Mouse (Mus musculus) ES-E14 (cell line): ENCODE results near the gene Zbed6.

ENCODE experiments used
- CHD2 ChIP-seq: IDR thresholded peaks from 2 replicates; pipeline ENCODE4 v1.6.1; 2014; ENCODE audit warnings: mild to moderate bottlenecking, low read depth, low read length, inconsistent platforms
- HCFC1 ChIP-seq: IDR thresholded peaks from 2 replicates; pipeline ENCODE4 v1.6.1; 2012; ENCODE audit warnings: low read length, inconsistent platforms, borderline replicate concordance; ENCODE audit not compliant: insufficient read depth
- ZC3H11A ChIP-seq: IDR thresholded peaks from 2 replicates; pipeline ENCODE4 v1.6.1; 2012; ENCODE audit warnings: low read depth, mild to moderate bottlenecking, inconsistent platforms, low read length, borderline replicate concordance
- ZNF384 ChIP-seq: IDR thresholded peaks from 2 replicates; pipeline ENCODE4 v1.6.1; 2012; ENCODE audit warnings: low read depth, low read length, inconsistent platforms

DNA sequence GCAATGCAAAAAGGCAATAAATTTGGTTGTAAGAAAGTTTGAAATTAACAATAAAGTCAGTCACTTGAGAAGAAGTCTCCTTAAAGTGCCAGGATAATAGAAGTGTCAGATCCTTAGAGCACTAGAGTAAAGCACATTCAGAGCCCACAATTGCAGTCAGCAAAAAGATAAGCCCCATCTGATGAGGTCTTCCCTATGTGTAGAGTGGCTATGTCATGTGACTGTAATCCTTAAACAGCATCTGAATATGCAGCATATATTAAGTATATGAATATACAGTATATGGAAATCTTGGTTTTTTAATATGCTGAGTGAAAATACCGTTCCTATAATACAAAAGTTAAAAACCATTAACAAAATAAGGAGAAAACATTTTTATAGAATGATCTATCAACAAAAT, 7.7 kb downstream of the Zbed6 start:
- TF ChIP-seq CHD2 (no peak), ZC3H11A (no peak), HCFC1 (no peak), ZNF384 (no peak)
